In genomic region chr5:146303470-146303869, GRCm38 (mm10) we compare ENCODE assay signal across 9 mouse cellular contexts.
DNase-seq lines count a peak whose midpoint lies in the region; ATAC-seq and TF ChIP-seq lines count a peak whose summit lies in the region.
"Had no signal": no experiment of that assay in that cellular context is flagged by ENCODE, and none has a peak within 500 bp of the region (broad histone marks: within the 10 kb centered on the region; RNA-seq: fewer than 3 reads in every experiment).

No protein-coding gene starts in this region.

- H3K27ac ChIP-seq in kidney, embryonic 15.5 days: no peak overlapping the region
- no peak overlapping the region; the same call in 1 of the 2 replicates for H3K27ac ChIP-seq in liver, embryonic 14.5 days
- H3K27ac ChIP-seq: hindbrain, embryonic 15.5 days had no signal

- WGBS in kidney, embryonic 15.5 days: 81% methylated on average over 5 of the region's 5 CpGs
- WGBS in liver, embryonic 14.5 days (ENCODE audit: insufficient replicate concordance): 73% methylated on average over 5 of the region's 5 CpGs

- H3K4me3 ChIP-seq in kidney, embryonic 15.5 days (replicated peaks): no peak overlapping the region
- no peak overlapping the region for H3K4me3 ChIP-seq in liver, embryonic 14.5 days (ENCODE audit: insufficient read depth in 1 of 2, low read depth in 2 of 2, low read length in 2 of 2)
- H3K4me3 ChIP-seq: hindbrain, embryonic 15.5 days had no signal

- no peak overlapping the region for H3K9ac ChIP-seq in kidney, embryonic 15.5 days
- H3K9ac ChIP-seq in liver, embryonic 14.5 days (replicated peaks): no peak overlapping the region
- H3K9ac ChIP-seq: hindbrain, embryonic 15.5 days had no signal

- no peaks in the 10 kb centered on the region for H3K27me3 ChIP-seq in Patski
- no peaks in the 10 kb centered on the region for H3K27me3 ChIP-seq in kidney, embryonic 15.5 days
- no peaks in the 10 kb centered on the region for H3K27me3 ChIP-seq in liver, embryonic 14.5 days (ENCODE audit: control insufficient read depth, insufficient read depth, low read length)
- H3K27me3 ChIP-seq: hindbrain, embryonic 15.5 days had no signal

- H3K4me2 ChIP-seq in kidney, embryonic 15.5 days: no peak overlapping the region
- H3K4me2 ChIP-seq in liver, embryonic 14.5 days (ENCODE audit: low read depth): no peak overlapping the region
- H3K4me2 ChIP-seq: hindbrain, embryonic 15.5 days had no signal

- in situ Hi-C loops in Patski (cut with MboI; ENCODE audit: low pct_unique_long_range_greater_than_20kb): loop anchor here (5.0 kb wide), 1 partner anchor 111 kb away; no protein-coding TSS in a partner anchor

- DNase-seq in CD4-positive helper T cell, adult 2 months (ENCODE audit: low read depth, low spot score): peak; percentile 49
- no peak for DNase-seq in Patski (ENCODE audit: low read depth, low spot score)
- DNase-seq in cerebellum, postnatal 10 days: peak; percentile 83 to 88
- DNase-seq in frontal cortex, postnatal 36 days (ENCODE audit: low spot score in 2 of 2): peak; percentile 46 to 54
- DNase-seq in liver, embryonic 14.5 days (ENCODE audit: low read depth in 3 of 3, low spot score in 3 of 3): no peak
- peak; percentile 32 for DNase-seq in retina, adult 2 months (ENCODE audit: low read depth, low spot score)

- peak; percentile 84 for ATAC-seq in Patski
- ATAC-seq in kidney, embryonic 15.5 days (replicated peaks; ENCODE audit: low FRiP score): peak; percentile 9; the same call in 1 of the 2 replicates
- ATAC-seq in liver, embryonic 14.5 days (ENCODE audit: insufficient read depth): peak; percentile 24
- ATAC-seq in inflammation-experienced regulatory T-cells, adult 6 months: no peak

- H3K9me3 ChIP-seq in kidney, embryonic 15.5 days (replicated peaks): no peaks in the 10 kb centered on the region
- H3K9me3 ChIP-seq in liver, embryonic 14.5 days (ENCODE audit: control insufficient read depth, low read length): peaks cover 5% of the 10 kb centered on the region
- H3K9me3 ChIP-seq: hindbrain, embryonic 15.5 days had no signal

- peak; percentile 95 for TF ChIP-seq CTCF in Patski (IDR thresholded peaks at IDR 0.05)
- TF ChIP-seq CTCF in liver, embryonic 14.5 days (IDR thresholded peaks at IDR 0.05; ENCODE audit: low read depth): peak; percentile 94

- CTCF ChIA-PET in Patski (lab: Charles Lee): interaction anchor here (0.7 to 1.6 kb wide), 13 partner anchors 8 to 115 kb away, joined by 3 to 7 read pairs (median 4); no protein-coding TSS in a partner anchor

- no peak for TF ChIP-seq EP300 in liver, embryonic 14.5 days (IDR thresholded peaks at IDR 0.05; ENCODE audit: low read depth)

- POLR2A ChIA-PET in Patski (lab: Charles Lee): interaction anchor here (0.9 kb wide), 1 partner anchor 66 kb away, joined by 3 read pairs; no protein-coding TSS in a partner anchor

- peaks cover 8% of the 10 kb centered on the region; the same call in 1 of the 2 replicates for H3K4me1 ChIP-seq in kidney, embryonic 15.5 days
- peaks cover 20 to 33% of the 10 kb centered on the region in 2 experiments for H3K4me1 ChIP-seq in liver, embryonic 14.5 days (replicated peaks; ENCODE audit: control insufficient read depth in 2 of 2, insufficient read depth in 2 of 2, low read length in 1 of 2)

- H3K36me3 ChIP-seq in kidney, embryonic 15.5 days: peaks cover 62% of the 10 kb centered on the region
- H3K36me3 ChIP-seq in liver, embryonic 14.5 days (replicated peaks; ENCODE audit: control insufficient read depth, insufficient read depth, low read depth): peaks cover 46% of the 10 kb centered on the region

Comparison
In these comparisons a context has a peak if more than half of its experiments do, and no peak if none do; other contexts are left out.
1. DNase-seq: peak in CD4-positive helper T cell, adult 2 months (single experiment), cerebellum, postnatal 10 days (2 of 2), frontal cortex, postnatal 36 days (2 of 2) and retina, adult 2 months (single experiment); none in Patski (single experiment) and liver, embryonic 14.5 days (0 of 3).